Mouse (Mus musculus) testis, adult 2 months (tissue): ENCODE results near the gene Gpr45.

Experiments used
- CTCF ChIP-seq: fragments of 200-500 bp; IDR thresholded peaks from 2 replicates; pipeline ENCODE4 v1.5.1; 2012; ENCODE audit warnings: low read depth, mild to moderate bottlenecking, inconsistent platforms, low read length, moderate library complexity; ENCODE audit not compliant: control insufficient read depth, insufficient read depth, insufficient replicate concordance
- POLR2A ChIP-seq: fragments of 200-500 bp; IDR thresholded peaks from 2 replicates; pipeline ENCODE4 v1.6.1; 2012; ENCODE audit warnings: low read depth, mild to moderate bottlenecking, inconsistent platforms, low read length, moderate library complexity; ENCODE audit not compliant: control insufficient read depth

DNA sequence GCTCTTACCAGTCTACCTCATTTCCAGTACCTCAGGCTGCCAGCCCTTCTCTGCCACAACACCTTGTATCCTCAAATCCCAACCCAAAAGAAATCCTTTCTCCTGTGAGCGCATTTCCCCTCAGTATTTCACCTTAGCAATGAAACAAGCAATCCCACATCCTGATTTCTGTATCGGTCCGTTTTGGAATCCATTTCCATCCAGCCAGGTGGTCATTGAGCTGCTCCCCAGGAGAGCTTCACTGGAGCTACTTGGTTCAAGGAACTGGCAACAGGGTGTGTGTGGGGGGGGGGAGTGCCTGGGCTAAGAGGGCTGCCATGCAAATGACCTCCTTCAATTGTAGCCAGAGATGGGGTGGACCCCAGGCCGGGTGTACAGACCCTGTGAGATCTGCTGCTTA lies 45.5 kb upstream of the Gpr45 start:
- no peak for TF ChIP-seq CTCF
- no peak for TF ChIP-seq POLR2A
